Mouse (Mus musculus) CH12.LX (cell line): Measurements from ENCODE around the gene Crtc1.

Experiments
- CTCF ChIP-seq, 2 experiments: IDR thresholded peaks in 1 of 2; conservative IDR thresholded peaks in 1 of 2; 2 replicates each; pipeline ENCODE4 v1.5.1; 2011 to 2012; ENCODE audit warnings: low read depth in 2 of 2, low read length in 2 of 2, improper control_type of control experiment in 1 of 2, inconsistent platforms in 1 of 2, mild to moderate bottlenecking in 1 of 2, moderate library complexity in 1 of 2
- EP300 ChIP-seq: IDR thresholded peaks from 2 replicates; pipeline ENCODE4 v1.6.1; 2011; ENCODE audit warnings: low read length, improper control_type of control experiment
- JUND ChIP-seq: conservative IDR thresholded peaks from 2 replicates; pipeline ENCODE4 v1.6.1; 2011; ENCODE audit warnings: low read depth, low read length, improper control_type of control experiment
- KAT2A ChIP-seq: IDR thresholded peaks from 2 replicates; pipeline ENCODE4 v1.6.1; 2012; ENCODE audit warnings: low read length, improper control_type of control experiment, inconsistent platforms; ENCODE audit not compliant: insufficient replicate concordance
- NELFE ChIP-seq: IDR thresholded peaks from 2 replicates; pipeline ENCODE4 v1.6.1; 2011; ENCODE audit warnings: low read depth, low read length, improper control_type of control experiment
- NRF1 ChIP-seq: IDR thresholded peaks from 2 replicates; pipeline ENCODE4 v1.6.1; 2014; ENCODE audit warnings: low read depth, mild to moderate bottlenecking, inconsistent platforms, low read length, improper control_type of control experiment, moderate library complexity
- USF2 ChIP-seq: conservative IDR thresholded peaks from 2 replicates; pipeline ENCODE4 v1.6.1; 2011; ENCODE audit warnings: low read depth, low read length, improper control_type of control experiment
- ZNF384 ChIP-seq: IDR thresholded peaks from 2 replicates; pipeline ENCODE4 v1.6.1; 2012; ENCODE audit warnings: low read depth, low read length, improper control_type of control experiment, inconsistent platforms

DNA sequence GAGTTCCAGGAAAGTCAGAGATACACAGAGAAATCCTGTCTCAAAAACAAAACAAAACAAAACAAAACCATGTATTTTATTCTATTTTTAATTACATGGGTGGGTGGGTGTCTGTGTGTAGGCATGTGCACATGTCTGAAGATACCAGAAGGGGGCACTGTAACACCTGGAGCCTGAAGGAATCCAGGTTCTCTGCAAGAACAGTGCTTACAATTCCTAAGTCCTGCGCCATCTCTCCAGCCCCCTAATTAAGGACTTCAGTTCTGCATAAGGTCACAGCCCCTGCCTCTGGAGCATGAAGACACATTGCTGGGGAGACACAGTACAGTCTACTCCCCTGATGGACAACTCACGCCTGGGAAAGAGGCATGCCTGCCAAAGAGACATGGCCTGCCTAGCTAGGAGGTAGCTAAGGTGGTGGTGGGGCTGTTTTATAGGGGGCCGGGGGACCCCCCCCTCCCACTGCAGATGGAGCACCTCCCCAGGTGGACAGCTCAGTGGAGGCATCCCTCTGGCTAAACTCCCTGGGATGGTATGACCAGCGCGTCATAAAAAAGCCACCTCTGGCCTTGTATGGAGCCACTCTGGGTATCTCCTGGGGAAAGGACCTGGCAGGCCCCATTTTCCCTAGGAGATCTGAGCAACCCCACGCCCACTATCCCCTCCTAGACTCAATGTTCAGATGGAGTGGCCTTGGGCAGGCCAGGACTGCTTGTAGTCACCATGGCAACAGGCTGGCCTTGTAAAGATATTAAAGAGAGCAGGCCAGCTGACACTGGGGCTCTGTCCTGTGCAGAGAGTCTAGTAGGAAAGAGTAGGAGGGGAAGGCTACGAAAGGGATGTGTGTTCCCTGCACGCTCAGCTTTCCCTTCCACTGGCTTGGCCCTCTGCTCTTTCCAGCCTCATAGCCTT, 23.6 kb downstream of the Crtc1 start:
- no peak for TF ChIP-seq ZNF384
- peak; percentile 61 to 82; a peak in 3 of 4 replicates for TF ChIP-seq CTCF (conservative IDR thresholded peaks at IDR 0.05 in 1 of 2, IDR thresholded peaks at IDR 0.05 in 1 of 2; ENCODE audit: low read depth in 2 of 2, low read length in 2 of 2)
- no peak for TF ChIP-seq NRF1
- no peak for TF ChIP-seq USF2
- TF ChIP-seq JUND: no peak
- TF ChIP-seq KAT2A: no peak
- TF ChIP-seq NELFE: no peak
- TF ChIP-seq EP300: no peak
